In the genomic region with DNA sequence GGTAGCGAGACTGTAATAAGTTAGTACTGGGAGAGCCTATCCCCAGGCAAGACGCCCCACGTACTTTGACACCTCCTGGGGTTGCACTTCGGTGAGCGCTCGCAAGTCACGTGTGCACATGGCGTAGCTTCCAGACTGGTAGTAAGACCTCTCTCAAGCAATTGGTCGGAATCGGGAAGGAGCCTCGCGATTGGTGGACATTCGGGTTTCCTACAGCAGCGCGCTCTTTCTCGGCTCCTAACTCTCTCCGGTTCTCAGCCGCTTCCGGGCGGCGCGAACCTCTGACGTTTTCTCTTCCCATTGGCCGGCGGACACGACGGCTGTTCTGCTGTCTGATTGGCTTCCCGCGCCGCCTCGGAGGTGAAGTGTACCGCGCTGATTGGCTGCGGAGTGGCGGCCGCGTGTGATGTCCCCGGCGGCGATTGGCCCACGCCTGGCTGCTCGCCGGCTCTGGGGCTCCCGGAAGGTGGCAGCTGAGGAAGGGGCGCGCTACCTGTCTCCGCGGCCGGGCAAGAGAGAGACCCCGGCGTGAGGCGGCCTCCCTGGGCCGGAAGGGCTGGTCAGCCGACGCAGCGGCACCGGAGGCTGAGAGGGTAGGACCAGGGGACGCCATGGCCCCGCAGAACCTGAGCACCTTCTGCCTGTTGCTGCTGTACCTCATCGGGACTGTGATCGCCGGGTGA, we compare ENCODE assay signal across 8 mouse cellular contexts. TPM values are rescaled to one million over a fixed set of nuclear protein-coding genes. Genes with fewer than 3 reads are reported as not detected.
DNase-seq lines count a peak whose midpoint lies in the region; ATAC-seq and TF ChIP-seq lines count a peak whose summit lies in the region.

TSS of gene Tbccd1 (minus strand) at position 239 of the 683 bp plus-strand sequence.
TSS of gene Dnajb11 (plus strand) at position 415 of the 683 bp plus-strand sequence.

- peaks cover 9% of the 10 kb centered on the region; the same call in 1 of the 2 replicates for H3K36me3 ChIP-seq in embryonic facial prominence, embryonic 14.5 days (ENCODE audit: control insufficient read depth, insufficient read depth, low read length)
- H3K36me3 ChIP-seq in heart, adult 2 months (ENCODE audit: control insufficient read depth, insufficient read depth, low read length), result no peaks in the 10 kb centered on the region
- peaks cover 5% of the 10 kb centered on the region for H3K36me3 ChIP-seq in limb, embryonic 13.5 days
- H3K36me3 ChIP-seq in midbrain, embryonic 16.5 days (ENCODE audit: control insufficient read depth, insufficient read depth, low read length), result peaks cover under 1% of the 10 kb centered on the region; the same call in 1 of the 2 replicates

- no peak for TF ChIP-seq CTCF in heart, adult 2 months (IDR thresholded peaks at IDR 0.05)

- DNase-seq in 3T3-L1 (ENCODE audit: low read depth, low spot score), result peak; percentile 100
- DNase-seq in adrenal gland, postnatal 4 days (ENCODE audit: low spot score in 2 of 2), result peak; percentile 98
- DNase-seq in embryonic facial prominence, embryonic 14.5 days (ENCODE audit: low spot score), result peak; percentile 100
- DNase-seq in heart, adult 2 months, result peak; percentile 99 to 100
- peak; percentile 99 to 100 for DNase-seq in kidney, adult 8-10 months
- DNase-seq in spleen, postnatal 10 days (ENCODE audit: low spot score in 2 of 2), result peak; percentile 92 to 98

- peaks cover 11% of the 10 kb centered on the region for H3K4me1 ChIP-seq in embryonic facial prominence, embryonic 14.5 days (ENCODE audit: control insufficient read depth, insufficient read depth, low read length)
- peaks cover 4% of the 10 kb centered on the region for H3K4me1 ChIP-seq in heart, adult 2 months (ENCODE audit: control insufficient read depth, insufficient read depth, low read length)
- peaks cover 13% of the 10 kb centered on the region for H3K4me1 ChIP-seq in limb, embryonic 13.5 days
- peaks cover 13% of the 10 kb centered on the region for H3K4me1 ChIP-seq in midbrain, embryonic 16.5 days (ENCODE audit: control insufficient read depth, insufficient read depth, low read length)

- peak within 1 kb of the TSS; percentile 85 for H3K4me2 ChIP-seq in embryonic facial prominence, embryonic 14.5 days (ENCODE audit: low read depth, low read length)
- peak within 1 kb of the TSS; percentile 90 for H3K4me2 ChIP-seq in limb, embryonic 13.5 days (replicated peaks)
- peak within 1 kb of the TSS; percentile 91 for H3K4me2 ChIP-seq in midbrain, embryonic 16.5 days (ENCODE audit: low read length)

- H3K4me3 ChIP-seq in embryonic facial prominence, embryonic 14.5 days (ENCODE audit: low read depth, low read length), result peak within 1 kb of the TSS; percentile 84
- H3K4me3 ChIP-seq in heart, adult 2 months, result peak within 1 kb of the TSS; percentile 75
- H3K4me3 ChIP-seq in limb, embryonic 13.5 days, result peak within 1 kb of the TSS; percentile 96
- peak within 1 kb of the TSS; percentile 99 for H3K4me3 ChIP-seq in midbrain, embryonic 16.5 days (ENCODE audit: low read depth, low read length)

- no peaks in the 10 kb centered on the region for H3K27me3 ChIP-seq in embryonic facial prominence, embryonic 14.5 days (replicated peaks; ENCODE audit: control insufficient read depth, insufficient read depth, low read length)
- H3K27me3 ChIP-seq in heart, adult 2 months (ENCODE audit: control insufficient read depth, insufficient read depth, low read length), result no peaks in the 10 kb centered on the region
- H3K27me3 ChIP-seq in limb, embryonic 13.5 days, result no peaks in the 10 kb centered on the region
- no peaks in the 10 kb centered on the region for H3K27me3 ChIP-seq in midbrain, embryonic 16.5 days (ENCODE audit: control insufficient read depth, insufficient read depth, low read depth, low read length)

- H3K9ac ChIP-seq in embryonic facial prominence, embryonic 14.5 days (ENCODE audit: low read depth, low read length), result peak within 1 kb of the TSS; percentile 82
- H3K9ac ChIP-seq in heart, adult 2 months (ENCODE audit: low read depth, low read length), result peak within 1 kb of the TSS; percentile 94
- H3K9ac ChIP-seq in limb, embryonic 13.5 days, result peak within 1 kb of the TSS; percentile 93
- peak within 1 kb of the TSS; percentile 87 for H3K9ac ChIP-seq in midbrain, embryonic 16.5 days (ENCODE audit: low read depth, low read length)

- H3K9me3 ChIP-seq in embryonic facial prominence, embryonic 14.5 days (ENCODE audit: control insufficient read depth, low read length), result no peaks in the 10 kb centered on the region
- no peaks in the 10 kb centered on the region for H3K9me3 ChIP-seq in limb, embryonic 13.5 days
- H3K9me3 ChIP-seq in midbrain, embryonic 16.5 days (replicated peaks; ENCODE audit: control insufficient read depth, low read length, poor library complexity, severe bottlenecking), result no peaks in the 10 kb centered on the region

- peak; percentile 100 for ATAC-seq in embryonic facial prominence, embryonic 14.5 days (ENCODE audit: low read depth)
- ATAC-seq in limb, embryonic 13.5 days (ENCODE audit: low FRiP score, low read depth), result peak; percentile 100
- ATAC-seq in midbrain, embryonic 16.5 days, result peak; percentile 100

- peaks cover 6% of the 10 kb centered on the region for H3K79me2 ChIP-seq in heart, adult 2 months (replicated peaks; ENCODE audit: control insufficient read depth, insufficient read depth, low read length)

- peak within 1 kb of the TSS; percentile 69; the same call in 1 of the 2 replicates for H3K27ac ChIP-seq in embryonic facial prominence, embryonic 14.5 days (replicated peaks; ENCODE audit: low read depth, low read length)
- H3K27ac ChIP-seq in heart, adult 2 months, result peak within 1 kb of the TSS; percentile 86
- H3K27ac ChIP-seq in limb, embryonic 13.5 days, result peak within 1 kb of the TSS; percentile 58; the same call in 1 of the 2 replicates
- H3K27ac ChIP-seq in midbrain, embryonic 16.5 days (ENCODE audit: low read length), result peak within 1 kb of the TSS; percentile 67

- TF ChIP-seq POLR2A in heart, adult 2 months (IDR thresholded peaks at IDR 0.05; ENCODE audit: insufficient read depth, low read depth, low read length), result peak; percentile 86

- TF ChIP-seq EP300 in heart, adult 2 months (IDR thresholded peaks at IDR 0.05; ENCODE audit: insufficient read depth, low read depth, low read length), result 0 out of 2 replicates have a peak, but pooled peaks have one; percentile 30

- intact Hi-C loops in heart, adult 2 months (cut with DNase I), result loop anchor here (5.0 to 10.0 kb wide), 2 partner anchors 250 to 853 kb away; partner anchors contain the start of genes Eif4a2 and Senp2

- under 1% methylated on average over 57 of the region's 62 CpGs for WGBS in embryonic facial prominence, embryonic 14.5 days
- under 1% methylated on average over 62 of the region's 62 CpGs for WGBS in heart, adult 2 months
- under 1% methylated on average over 62 of the region's 62 CpGs for WGBS in limb, embryonic 13.5 days
- under 1% methylated on average over 60 of the region's 62 CpGs for WGBS in midbrain, embryonic 16.5 days

RNA-seq across cellular contexts. Expression of gene Tbccd1, which starts in this region (rescaled TPM):
- total RNA-seq in adrenal gland, postnatal 4 days (2021), result 10 to 100 TPM; 21.4 to 23.4 TPM
- 26.8 and 28.0 TPM in 2 replicates for polyA plus RNA-seq in embryonic facial prominence, embryonic 14.5 days (2014; fragmentation: Nextera tagmentation; extraction: Ambion mirVana)
- total RNA-seq in heart, adult 2 months (2021), result 10 to 100 TPM; 12.7 to 12.8 TPM
- 10.3 and 16.1 TPM in 2 replicates for polyA plus RNA-seq in heart, adult 2 months (2012; rRNA removed)
- 32.0 and 34.4 TPM in 2 replicates for polyA plus RNA-seq in limb, embryonic 13.5 days (2015; fragmentation: Nextera tagmentation; extraction: Ambion mirVana)
- 20.5 and 24.0 TPM in 2 replicates for polyA plus RNA-seq in midbrain, embryonic 16.5 days (2015; fragmentation: Nextera tagmentation; extraction: Ambion mirVana)

RNA-seq across cellular contexts. Expression of gene Dnajb11, which starts in this region (rescaled TPM):
- total RNA-seq in adrenal gland, postnatal 4 days (2021), result 10 to 100 TPM; 73.3 to 75.8 TPM
- polyA plus RNA-seq in embryonic facial prominence, embryonic 14.5 days (2014; fragmentation: Nextera tagmentation; extraction: Ambion mirVana), result 100 and 108 TPM in 2 replicates
- 10 to 100 TPM; 59.5 to 68.5 TPM for total RNA-seq in heart, adult 2 months (2021)
- polyA plus RNA-seq in heart, adult 2 months (2012; rRNA removed), result 13.0 and 19.3 TPM in 2 replicates
- polyA plus RNA-seq in limb, embryonic 13.5 days (2015; fragmentation: Nextera tagmentation; extraction: Ambion mirVana), result 106 and 110 TPM in 2 replicates
- polyA plus RNA-seq in midbrain, embryonic 16.5 days (2015; fragmentation: Nextera tagmentation; extraction: Ambion mirVana), result 97.4 and 97.7 TPM in 2 replicates

Comparison
In these comparisons a context has a peak if more than half of its experiments do, and no peak if none do; other contexts are left out.
1. Peak in every context shown above with its lines: DNase-seq, ATAC-seq, H3K4me3 ChIP-seq and H3K27ac ChIP-seq.